Mouse (Mus musculus) small intestine, adult 2 months (tissue): ENCODE measurements at regions not wholly inside any gene's neighbourhood (a gene's known extent, or its start where the extent isn't known, plus 50 kb on each side); places are given as distances from the start of the nearest gene placed in this dataset.

ENCODE experiments used
- CTCF ChIP-seq: fragments of 200-500 bp; IDR thresholded peaks from 2 replicates; pipeline ENCODE4 v1.5.1; 2012; ENCODE audit warnings: low read depth, mild to moderate bottlenecking, control low read depth, inconsistent platforms, low read length, moderate library complexity, mixed read lengths; ENCODE audit not compliant: insufficient replicate concordance, insufficient read length; ENCODE audit errors: extremely low read depth
- POLR2A ChIP-seq: fragments of 200-500 bp; IDR thresholded peaks from 2 replicates; pipeline ENCODE4 v1.6.1; 2012; ENCODE audit warnings: low read depth, mild to moderate bottlenecking, control low read depth, inconsistent platforms, low read length, moderate library complexity

DNA sequence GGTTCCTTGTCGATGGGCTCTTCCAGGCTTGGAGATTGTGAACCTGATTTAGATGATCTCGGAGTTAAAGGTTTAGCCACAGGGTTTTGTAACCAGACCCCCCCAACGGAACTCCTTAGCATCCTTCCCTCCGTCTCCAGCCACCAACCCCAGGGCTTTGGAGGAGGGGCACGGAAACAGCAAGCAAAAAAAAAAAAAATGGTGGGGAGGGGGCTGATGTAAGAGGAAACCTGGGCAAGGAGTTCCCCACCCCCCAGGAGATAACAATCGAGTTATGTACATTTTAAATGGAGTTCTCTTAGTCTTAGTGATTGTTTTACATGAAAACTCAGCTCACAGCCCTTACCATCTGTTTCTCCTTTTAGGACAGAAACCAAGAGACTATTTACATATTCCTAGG lies 101.3 kb downstream of the Gm525 start:
- no peak for TF ChIP-seq CTCF
- TF ChIP-seq POLR2A = no peak
